14 mouse cellular contexts compared by ENCODE assay signal in genomic region chr16:24809811-24810210, GRCm38 (mm10).
"Had no signal": no experiment of that assay in that cellular context is flagged by ENCODE, and none has a peak within 500 bp of the region (broad histone marks: within the 10 kb centered on the region; RNA-seq: fewer than 3 reads in every experiment).

No protein-coding gene starts in this region.

- H3K9ac ChIP-seq: limb, embryonic 15.5 days; liver, embryonic 12.5 days; lung, embryonic 14.5 days; midbrain, embryonic 15.5 days; neural tube, embryonic 12.5 days; stomach, embryonic 15.5 days had no signal

- H3K4me2 ChIP-seq: limb, embryonic 15.5 days; liver, embryonic 12.5 days; lung, embryonic 14.5 days; midbrain, embryonic 11.5 days; midbrain, embryonic 15.5 days; neural tube, embryonic 12.5 days; stomach, embryonic 15.5 days had no signal

- H3K4me1 ChIP-seq: limb, embryonic 15.5 days; liver, embryonic 12.5 days; megakaryocyte, embryonic 14.5 days; neural tube, embryonic 12.5 days; stomach, embryonic 15.5 days had no signal

- H3K4me3 ChIP-seq: limb, embryonic 15.5 days; liver, embryonic 12.5 days; megakaryocyte, embryonic 14.5 days; midbrain, embryonic 15.5 days; neural tube, embryonic 12.5 days; stomach, embryonic 15.5 days had no signal

- H3K9me3 ChIP-seq: limb, embryonic 15.5 days; liver, embryonic 12.5 days; megakaryocyte, embryonic 14.5 days; midbrain, embryonic 15.5 days; neural tube, embryonic 12.5 days; stomach, embryonic 15.5 days had no signal

- H3K36me3 ChIP-seq: limb, embryonic 15.5 days; liver, embryonic 12.5 days; midbrain, embryonic 15.5 days; neural tube, embryonic 12.5 days; stomach, embryonic 15.5 days had no signal

- ATAC-seq: liver, embryonic 12.5 days; midbrain, embryonic 15.5 days had no signal

- H3K27ac ChIP-seq: limb, embryonic 15.5 days; liver, embryonic 12.5 days; midbrain, embryonic 15.5 days; neural tube, embryonic 12.5 days; stomach, embryonic 15.5 days had no signal

- DNase-seq: kidney, postnatal 25 days; layer of hippocampus, adult 9-11 months; layer of hippocampus, postnatal 36 days; lung, embryonic 14.5 days; lung, postnatal 10 days; lung, postnatal 4 days; thymus, postnatal 4 days had no signal

- H3K27me3 ChIP-seq: limb, embryonic 15.5 days; liver, embryonic 12.5 days; megakaryocyte, embryonic 14.5 days; midbrain, embryonic 15.5 days; neural tube, embryonic 12.5 days; stomach, embryonic 15.5 days had no signal
